Mouse (Mus musculus): ENCODE results near the gene Slc41a1. TPM values are rescaled to one million over a fixed set of nuclear protein-coding genes. Genes with fewer than 3 reads are reported as not detected.

Slc41a1 gene
- 12.1 and 13.1 TPM in 2 replicates for polyA plus RNA-seq (2015; fragmentation: Nextera tagmentation; extraction: Ambion mirVana)

- Histone ChIP-seq H3K4me2 (replicated peaks; ENCODE audit: low read depth, low read length) (peak within 1 kb of the TSS; percentile 87), H3K4me1 (ENCODE audit: insufficient read depth, low read depth, low read length) (peaks cover 18% of the 10 kb centered on the region), H3K27ac (ENCODE audit: low read length) (peak within 1 kb of the TSS; percentile 76), H3K4me3 (ENCODE audit: low read depth, low read length) (peak within 1 kb of the TSS; percentile 66), H3K9ac (replicated peaks; ENCODE audit: low read depth) (peak within 1 kb of the TSS; percentile 82), H3K36me3 (ENCODE audit: insufficient read depth, low read length) (no peaks in the 10 kb centered on the region), H3K27me3 (replicated peaks; ENCODE audit: insufficient read depth, low read length) (no peaks in the 10 kb centered on the region), H3K9me3 (ENCODE audit: low read length) (no peaks in the 10 kb centered on the region)
- DNase-seq (ENCODE audit: low spot score) (no peak), ATAC-seq (peak; percentile 50)
- 3% methylated on average over 20 of the region's 25 CpGs for WGBS
- TF ChIP-seq CTCF (IDR thresholded peaks at IDR 0.05) = no peak
- TF ChIP-seq EP300 (IDR thresholded peaks at IDR 0.05) = 0 out of 2 replicates have a peak, but pooled peaks have one; percentile 2
These were observed at the start of gene Slc41a1 for GRCm38 (mm10) chr1:131827207-131827786. Gene Slc41a1, plus strand, starts transcription at chr1:131827493.

- no peaks in the 10 kb centered on the region for H3K4me1 ChIP-seq (ENCODE audit: insufficient read depth, low read depth, low read length)
- no peak overlapping the region for H3K4me3 ChIP-seq (ENCODE audit: low read depth, low read length)
- ATAC-seq (peak; percentile 56), DNase-seq (ENCODE audit: low spot score) (peak; percentile 76)
- no peak for TF ChIP-seq EP300 (IDR thresholded peaks at IDR 0.05)
- TF ChIP-seq CTCF (IDR thresholded peaks at IDR 0.05) = no peak
- H3K9me3 ChIP-seq (ENCODE audit: low read length) = no peaks in the 10 kb centered on the region
- H3K9ac ChIP-seq (replicated peaks; ENCODE audit: low read depth) = no peak overlapping the region
- H3K27me3 ChIP-seq (replicated peaks; ENCODE audit: insufficient read depth, low read length) = no peaks in the 10 kb centered on the region
- H3K36me3 ChIP-seq (ENCODE audit: insufficient read depth, low read length) = no peaks in the 10 kb centered on the region
- WGBS = 35% methylated on average over 3 of the region's 3 CpGs
- no peak overlapping the region for H3K27ac ChIP-seq (ENCODE audit: low read length)
- no peak overlapping the region for H3K4me2 ChIP-seq (replicated peaks; ENCODE audit: low read depth, low read length)
These were observed 32.7 kb upstream of the Slc41a1 start for GRCm38 (mm10) chr1:131794591-131794990.

GRCm38 (mm10) chr1:131795171-131795570 lies 32.1 kb upstream of the Slc41a1 start:
- H3K9ac ChIP-seq (replicated peaks; ENCODE audit: low read depth) = no peak overlapping the region
- DNase-seq (ENCODE audit: low spot score) (no peak), ATAC-seq (no peak)
- H3K4me1 ChIP-seq (ENCODE audit: insufficient read depth, low read depth, low read length) = no peaks in the 10 kb centered on the region
- H3K36me3 ChIP-seq (ENCODE audit: insufficient read depth, low read length) = no peaks in the 10 kb centered on the region
- 75% methylated on average over 3 of the region's 3 CpGs for whole genome bisulfite sequencing
- no peak overlapping the region for H3K4me2 ChIP-seq (replicated peaks; ENCODE audit: low read depth, low read length)
- H3K27ac ChIP-seq (ENCODE audit: low read length) = no peak overlapping the region
- no peak overlapping the region for H3K4me3 ChIP-seq (ENCODE audit: low read depth, low read length)
- no peaks in the 10 kb centered on the region for H3K9me3 ChIP-seq (ENCODE audit: low read length)
- TF ChIP-seq CTCF (IDR thresholded peaks at IDR 0.05) = no peak
- no peak for TF ChIP-seq EP300 (IDR thresholded peaks at IDR 0.05)
- no peaks in the 10 kb centered on the region for H3K27me3 ChIP-seq (replicated peaks; ENCODE audit: insufficient read depth, low read length)

- Histone ChIP-seq H3K27me3 (replicated peaks; ENCODE audit: insufficient read depth, low read length) (no peaks in the 10 kb centered on the region), H3K4me1 (ENCODE audit: insufficient read depth, low read depth, low read length) (no peaks in the 10 kb centered on the region), H3K4me3 (ENCODE audit: low read depth, low read length) (no peak within 1 kb of the TSS), H3K36me3 (ENCODE audit: insufficient read depth, low read length) (no peaks in the 10 kb centered on the region), H3K9me3 (ENCODE audit: low read length) (no peaks in the 10 kb centered on the region), H3K27ac (ENCODE audit: low read length) (no peak within 1 kb of the TSS), H3K9ac (replicated peaks; ENCODE audit: low read depth) (no peak within 1 kb of the TSS), H3K4me2 (replicated peaks; ENCODE audit: low read depth, low read length) (peak within 1 kb of the TSS; percentile 44)
- TF ChIP-seq EP300 (IDR thresholded peaks at IDR 0.05) (no peak), CTCF (IDR thresholded peaks at IDR 0.05) (no peak)
- ATAC-seq (peak; percentile 87), DNase-seq (ENCODE audit: low spot score) (peak; percentile 58)
- 14% methylated on average over 26 of the region's 26 CpGs for WGBS
These were observed 29.9 kb upstream of the Slc41a1 start, which contains the start of gene Pm20d1 for GRCm38 (mm10) chr1:131797202-131797909. Gene Pm20d1, plus strand, starts transcription at chr1:131797381.

GRCm38 (mm10) chr1:131800001-131800400 lies 27.3 kb upstream of the Slc41a1 start:
- H3K4me3 ChIP-seq (ENCODE audit: low read depth, low read length) = no peak overlapping the region
- H3K27me3 ChIP-seq (replicated peaks; ENCODE audit: insufficient read depth, low read length) = no peaks in the 10 kb centered on the region
- no peak overlapping the region for H3K4me2 ChIP-seq (replicated peaks; ENCODE audit: low read depth, low read length)
- no peak for ATAC-seq
- no peaks in the 10 kb centered on the region for H3K36me3 ChIP-seq (ENCODE audit: insufficient read depth, low read length)
- H3K27ac ChIP-seq (ENCODE audit: low read length) = no peak overlapping the region
- H3K9ac ChIP-seq (replicated peaks; ENCODE audit: low read depth) = no peak overlapping the region
- WGBS = 43% methylated on average over 1 of the region's 1 CpGs
- DNase-seq (ENCODE audit: low spot score) = no peak
- TF ChIP-seq EP300 (IDR thresholded peaks at IDR 0.05) = no peak
- TF ChIP-seq CTCF (IDR thresholded peaks at IDR 0.05) = no peak
- no peaks in the 10 kb centered on the region for H3K9me3 ChIP-seq (ENCODE audit: low read length)
- no peaks in the 10 kb centered on the region for H3K4me1 ChIP-seq (ENCODE audit: insufficient read depth, low read depth, low read length)

GRCm38 (mm10) chr1:131801071-131801470 lies 26.2 kb upstream of the Slc41a1 start:
- Histone ChIP-seq H3K4me1 (ENCODE audit: insufficient read depth, low read depth, low read length) (no peaks in the 10 kb centered on the region), H3K9me3 (ENCODE audit: low read length) (no peaks in the 10 kb centered on the region), H3K27me3 (replicated peaks; ENCODE audit: insufficient read depth, low read length) (no peaks in the 10 kb centered on the region), H3K27ac (ENCODE audit: low read length) (no peak overlapping the region), H3K4me2 (replicated peaks; ENCODE audit: low read depth, low read length) (no peak overlapping the region), H3K36me3 (ENCODE audit: insufficient read depth, low read length) (no peaks in the 10 kb centered on the region), H3K4me3 (ENCODE audit: low read depth, low read length) (no peak overlapping the region), H3K9ac (replicated peaks; ENCODE audit: low read depth) (no peak overlapping the region)
- TF ChIP-seq EP300 (IDR thresholded peaks at IDR 0.05) (no peak), CTCF (IDR thresholded peaks at IDR 0.05) (no peak)
- DNase-seq (ENCODE audit: low spot score) (no peak), ATAC-seq (no peak)
- 92% methylated on average over 8 of the region's 8 CpGs for WGBS

Measured in lung, postnatal 0 days (tissue).